Mouse (Mus musculus) kidney, postnatal 0 days (tissue): ENCODE data around the gene Ivns1abp. TPM values are rescaled to one million over a fixed set of nuclear protein-coding genes. Genes with fewer than 3 reads are reported as not detected.

Source experiments
- ATAC-seq: fragments of 200-750 bp; cut with Nextera tagmentation; replicated peaks from 2 replicates; pipeline ENCODE4 v1.8.0; 2017; ENCODE audit warnings: low read depth, moderate number of reproducible peaks, moderate TSS enrichment, moderate library complexity; ENCODE audit not compliant: low FRiP score
- DNase-seq: peaks from one replicate; pipeline ENCODE4 v3.0.0-alpha.2; 2016; ENCODE audit warnings: low spot score
- H3K27ac ChIP-seq: fragments of 300-500 bp; sonication (generic); 2 replicates; pipeline ENCODE4 v1.5.1; 2014; ENCODE audit warnings: mild to moderate bottlenecking
- H3K27me3 ChIP-seq: fragments of 300-500 bp; sonication (generic); 2 replicates; pipeline ENCODE4 v1.6.1; 2014; ENCODE audit warnings: low read length, mixed read lengths; ENCODE audit not compliant: insufficient read depth
- H3K36me3 ChIP-seq: fragments of 300-500 bp; sonication (generic); 2 replicates; pipeline ENCODE4 v1.6.1; 2014; ENCODE audit warnings: low read length, mixed read lengths; ENCODE audit not compliant: insufficient read depth
- H3K4me1 ChIP-seq: fragments of 300-500 bp; sonication (generic); replicated peaks from 2 replicates; pipeline ENCODE4 v1.6.1; 2014; ENCODE audit warnings: antibody characterized with exemption, low read length, mixed read lengths; ENCODE audit not compliant: insufficient read depth
- H3K4me2 ChIP-seq: fragments of 300-500 bp; sonication (generic); 2 replicates; pipeline ENCODE4 v1.6.1; 2014; ENCODE audit warnings: mild to moderate bottlenecking, low read length, moderate library complexity, mixed read lengths
- H3K4me3 ChIP-seq: fragments of 300-500 bp; sonication (generic); replicated peaks from 2 replicates; pipeline ENCODE4 v1.5.1; 2014; ENCODE audit warnings: low read depth, low read length
- H3K9ac ChIP-seq: fragments of 300-500 bp; sonication (generic); 2 replicates; pipeline ENCODE4 v1.6.1; 2014; ENCODE audit warnings: low read depth, low read length
- H3K9me3 ChIP-seq: fragments of 300-500 bp; sonication (generic); replicated peaks from 2 replicates; pipeline ENCODE4 v1.6.1; 2016; ENCODE audit warnings: low read length, inconsistent platforms, mixed read lengths
- CTCF ChIP-seq: IDR thresholded peaks from 2 replicates; pipeline ENCODE4 v1.5.1; 2016; ENCODE audit warnings: antibody characterized with exemption, low read depth, mild to moderate bottlenecking, moderate library complexity
- WGBS: fragments of 180-500 bp; shearing (Covaris S2); extraction: QIAGEN DNeasy Blood & Tissue Kit; methylation state at CpG from one replicate; pipeline ENCODE4 v1.1.7; 2014; 5-methylcytosine and 5-hydroxymethylcytosine counted together
- polyA plus RNA-seq: library from polyadenylated mRNA; unstranded; fragments of >200 nt; fragmentation: Nextera tagmentation; extraction: Ambion mirVana; gene quantifications from 2 replicates; pipeline ENCODE4 v1.2.1, GENCODE M21; 2015

Gene Ivns1abp
- polyA plus RNA-seq, 1 experiment from 2014 or later: 432 TPM

DNA sequence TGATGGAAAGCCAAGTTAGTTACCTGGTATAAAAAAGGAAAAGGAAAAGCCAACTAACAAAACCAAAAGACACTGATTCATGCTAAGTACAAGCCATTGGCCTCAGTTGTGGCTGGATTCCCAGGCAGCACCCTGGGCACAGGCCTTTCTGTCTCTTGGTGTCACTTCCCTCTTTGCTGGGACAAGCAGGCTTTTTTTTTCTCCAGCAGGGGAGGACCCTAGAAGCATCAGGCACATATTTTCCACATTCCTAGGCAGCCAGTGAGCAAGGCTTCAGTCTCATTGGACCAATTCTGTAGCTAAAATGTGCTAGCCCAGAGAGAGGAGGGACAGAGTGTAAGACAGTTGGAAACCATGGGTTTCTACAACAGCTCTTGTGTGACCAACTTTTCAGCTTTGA lies 6.0 kb upstream of the Ivns1abp start:
- no peak for TF ChIP-seq CTCF
- H3K4me3 ChIP-seq: no peak overlapping the region
- peak overlapping the region; percentile 65 for H3K27ac ChIP-seq
- DNase-seq: peak; percentile 51
- no peak overlapping the region for H3K4me2 ChIP-seq
- ATAC-seq: no peak
- H3K36me3 ChIP-seq: no peaks in the 10 kb centered on the region
- 0 out of 2 replicates have a peak, but pooled peaks cover 4% of the 10 kb centered on the region for H3K4me1 ChIP-seq
- no peak overlapping the region for H3K9ac ChIP-seq
- H3K9me3 ChIP-seq: no peaks in the 10 kb centered on the region
- no peaks in the 10 kb centered on the region for H3K27me3 ChIP-seq

DNA sequence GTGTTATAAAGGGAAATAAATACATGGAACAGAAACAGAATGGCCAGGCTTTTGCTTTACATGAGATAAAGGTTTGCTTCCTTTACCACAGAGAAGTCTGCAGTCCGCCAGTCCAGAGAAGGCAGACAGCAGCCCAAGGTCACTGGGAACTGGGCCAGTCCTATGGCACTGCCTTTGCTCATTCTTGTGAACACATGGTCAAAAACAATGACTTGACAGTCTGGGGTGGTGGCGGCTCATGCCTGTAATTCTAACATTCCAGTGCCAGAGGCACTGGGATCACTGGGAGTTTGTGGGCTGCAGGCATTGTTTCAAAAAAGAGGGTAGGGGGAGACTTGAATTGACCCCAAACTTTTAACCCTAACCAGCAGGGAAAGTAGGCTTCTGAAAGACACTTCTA lies 5.3 kb upstream of the Ivns1abp start:
- ATAC-seq: 0 out of 2 replicates have a peak, but pooled peaks have one; percentile 39
- peak overlapping the region; percentile 65; the same call in 1 of the 2 replicates for H3K27ac ChIP-seq
- WGBS: 50% methylated on average over 2 of the region's 2 CpGs

DNA sequence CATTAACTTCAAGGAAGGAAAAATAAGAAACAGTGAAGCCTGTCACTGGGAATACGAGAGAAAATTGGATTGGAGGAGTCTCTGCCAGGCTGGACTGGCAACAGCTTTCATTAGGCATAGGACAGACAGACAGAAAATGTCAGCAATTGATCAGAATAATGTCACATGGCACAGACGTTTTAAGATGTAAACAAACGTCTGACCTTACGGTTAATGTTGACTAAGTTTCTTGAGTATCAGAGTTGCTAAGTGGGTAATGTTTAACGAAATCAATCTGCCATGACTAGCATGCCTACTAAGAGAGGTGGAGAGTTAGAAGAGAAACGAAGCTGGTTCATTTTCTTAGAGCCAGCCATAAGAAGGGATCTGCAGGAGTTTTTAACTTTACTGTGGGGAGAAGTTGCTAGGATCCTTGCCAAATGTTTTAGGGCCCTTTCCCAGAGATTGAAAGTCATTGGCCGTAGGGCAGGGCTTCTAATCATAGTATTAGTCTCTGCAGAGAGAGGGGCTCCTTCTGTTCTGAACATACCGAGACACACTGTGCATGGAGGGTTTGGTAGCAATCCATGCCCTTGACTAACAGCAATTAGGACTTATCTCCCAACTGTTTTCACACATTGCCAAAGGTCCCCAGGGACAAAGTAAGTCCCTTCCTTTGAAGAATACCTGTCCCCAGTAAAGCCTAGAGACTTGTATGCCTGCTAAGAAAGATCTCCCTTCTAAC lies 2.8 kb upstream of the Ivns1abp start:
- H3K9ac ChIP-seq: 0 out of 2 replicates have a peak overlapping the region, but pooled peaks have one; percentile 5
- no peak for TF ChIP-seq CTCF
- H3K4me3 ChIP-seq: no peak overlapping the region
- no peaks in the 10 kb centered on the region for H3K36me3 ChIP-seq
- H3K27ac ChIP-seq: peak overlapping the region; percentile 97
- no peaks in the 10 kb centered on the region for H3K9me3 ChIP-seq
- DNase-seq (peak; percentile 46), ATAC-seq (no peak)
- H3K4me1 ChIP-seq: 0 out of 2 replicates have a peak, but pooled peaks cover 7% of the 10 kb centered on the region
- H3K27me3 ChIP-seq: no peaks in the 10 kb centered on the region
- peak overlapping the region; percentile 10; the same call in 1 of the 2 replicates for H3K4me2 ChIP-seq
- WGBS: 43% methylated on average over 8 of the region's 8 CpGs

More for the DNA sequence above, 5.3 kb upstream of the Ivns1abp start:
- H3K9ac ChIP-seq: no peak overlapping the region
- H3K27me3 ChIP-seq: no peaks in the 10 kb centered on the region
- H3K4me1 ChIP-seq: 0 out of 2 replicates have a peak, but pooled peaks cover 4% of the 10 kb centered on the region
- no peak overlapping the region for H3K4me3 ChIP-seq
- no peak for TF ChIP-seq CTCF
- DNase-seq: no peak
- no peaks in the 10 kb centered on the region for H3K36me3 ChIP-seq
- no peaks in the 10 kb centered on the region for H3K9me3 ChIP-seq
- no peak overlapping the region for H3K4me2 ChIP-seq

DNA sequence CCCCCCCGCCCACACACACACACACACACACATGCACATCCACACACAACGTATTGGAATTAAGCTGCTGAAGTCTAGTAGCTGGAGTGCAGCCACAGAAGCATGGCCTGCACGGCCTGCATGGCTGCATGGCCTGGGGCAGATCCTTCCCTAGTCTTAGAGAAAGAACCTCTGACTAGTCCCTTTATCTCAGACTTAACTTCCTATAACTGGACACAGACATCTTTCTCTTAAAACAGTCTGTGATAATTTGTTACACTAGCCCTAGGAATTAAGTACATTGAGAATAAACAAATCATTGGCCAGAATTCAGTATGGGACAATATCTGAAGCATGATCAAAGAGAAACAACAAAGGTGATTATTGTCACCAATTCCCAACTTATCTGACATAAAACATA lies 2.0 kb upstream of the Ivns1abp start:
- Histone ChIP-seq H3K9ac (no peak overlapping the region), H3K9me3 (no peaks in the 10 kb centered on the region), H3K4me2 (peak overlapping the region; percentile 68; the same call in 1 of the 2 replicates), H3K4me1 (0 out of 2 replicates have a peak, but pooled peaks cover 8% of the 10 kb centered on the region), H3K27me3 (no peaks in the 10 kb centered on the region), H3K4me3 (no peak overlapping the region), H3K27ac (peak overlapping the region; percentile 97), H3K36me3 (no peaks in the 10 kb centered on the region)
- DNase-seq (no peak), ATAC-seq (no peak)
- whole genome bisulfite sequencing: 40% methylated on average over 3 of the region's 3 CpGs
- no peak for TF ChIP-seq CTCF

DNA sequence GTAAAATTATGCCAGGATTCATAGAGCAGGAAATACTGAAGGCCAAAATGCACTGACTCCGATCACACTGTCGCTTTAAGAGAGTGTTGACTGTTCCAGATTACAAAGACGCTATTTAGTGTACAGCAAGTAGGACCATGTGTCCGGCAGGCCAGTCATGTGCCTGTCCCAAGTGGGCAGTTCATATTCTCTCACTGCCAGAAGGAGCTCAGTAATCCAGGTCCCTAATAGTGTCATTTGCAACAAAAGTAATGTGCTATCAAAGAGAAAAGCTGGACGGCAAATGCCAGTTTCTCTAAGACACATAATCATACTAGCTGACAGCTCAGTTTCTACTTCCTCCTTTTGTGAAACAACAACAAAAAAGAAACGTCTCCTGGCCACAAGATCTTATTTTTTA lies 1.3 kb upstream of the Ivns1abp start:
- TF ChIP-seq CTCF: no peak
- Histone ChIP-seq H3K36me3 (no peaks in the 10 kb centered on the region), H3K4me3 (peak overlapping the region; percentile 94), H3K9ac (peak overlapping the region; percentile 95; the same call in 1 of the 2 replicates), H3K4me2 (peak overlapping the region; percentile 68), H3K4me1 (0 out of 2 replicates have a peak, but pooled peaks cover 8% of the 10 kb centered on the region), H3K9me3 (no peaks in the 10 kb centered on the region), H3K27me3 (no peaks in the 10 kb centered on the region), H3K27ac (peak overlapping the region; percentile 97)
- ATAC-seq: no peak
- WGBS: 21% methylated on average over 6 of the region's 6 CpGs
- DNase-seq: peak; percentile 45

DNA sequence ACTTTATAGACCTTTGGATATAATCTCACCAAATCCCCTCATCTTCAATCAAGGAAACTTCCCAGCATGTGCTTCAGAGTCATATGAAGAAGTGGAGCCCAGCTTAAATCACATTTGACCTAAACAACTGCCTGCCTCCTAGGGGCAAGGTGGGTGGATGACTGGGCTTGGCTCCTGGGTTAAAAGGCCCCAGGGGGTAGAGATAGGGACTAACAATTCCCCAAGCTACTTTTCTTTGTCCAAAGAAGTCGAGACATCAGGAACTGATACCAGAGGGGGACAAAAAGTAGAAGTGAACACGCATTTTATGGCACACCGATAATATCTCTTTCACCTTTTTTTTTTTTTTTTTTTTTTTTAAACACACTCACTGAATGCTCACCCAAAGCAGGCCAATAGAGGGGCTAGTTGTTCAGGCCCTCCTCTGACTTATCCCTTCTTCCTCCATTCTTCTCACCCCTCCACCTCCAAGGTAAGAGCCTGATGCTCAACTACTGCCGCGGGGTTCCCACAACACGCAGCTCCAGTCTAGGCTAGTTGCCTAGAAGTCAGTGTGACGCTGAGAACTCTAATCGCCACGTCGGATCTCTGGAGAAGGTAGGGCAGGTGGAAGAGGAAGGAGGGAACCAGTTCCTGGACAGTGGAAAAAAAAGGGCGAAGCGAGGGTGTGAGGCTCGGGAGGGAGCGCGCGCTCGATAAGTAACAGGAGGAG lies 550 bp upstream of the Ivns1abp start:
- H3K27ac ChIP-seq: peak overlapping the region; percentile 97
- no peaks in the 10 kb centered on the region for H3K27me3 ChIP-seq
- WGBS: 2% methylated on average over 17 of the region's 17 CpGs
- peak; percentile 40 for DNase-seq
- no peaks in the 10 kb centered on the region for H3K9me3 ChIP-seq
- peak overlapping the region; percentile 95 for H3K9ac ChIP-seq
- peak; percentile 32; the same call in 1 of the 2 replicates for TF ChIP-seq CTCF
- peak overlapping the region; percentile 68 for H3K4me2 ChIP-seq
- peak overlapping the region; percentile 94 for H3K4me3 ChIP-seq
- ATAC-seq: no peak
- H3K4me1 ChIP-seq: 0 out of 2 replicates have a peak, but pooled peaks cover 8% of the 10 kb centered on the region
- no peaks in the 10 kb centered on the region for H3K36me3 ChIP-seq
